Mouse (Mus musculus) frontal cortex, postnatal 36 days (tissue): ENCODE measurements at regions not wholly inside any gene's neighbourhood (a gene's known extent, or its start where the extent isn't known, plus 50 kb on each side); places are given as distances from the start of the nearest gene placed in this dataset.

Source experiments
- DNase-seq, 2 experiments: peaks; one replicate each; pipeline ENCODE4 v3.0.0; 2022; ENCODE audit warnings: low spot score in 2 of 2

- no peak for DNase-seq
Measured at GRCm38 (mm10) chr1:71946911-71947310, 265.2 kb downstream of the Mreg start.

- DNase-seq, result peak; percentile 19 to 39
Measured at GRCm38 (mm10) chr1:71945070-71945469, 267.0 kb downstream of the Mreg start.

GRCm38 (mm10) chr1:71944531-71944930, 267.6 kb downstream of the Mreg start:
- DNase-seq, result no peak

- DNase-seq, result no peak
Measured at GRCm38 (mm10) chr1:71942145-71942544, 270.0 kb downstream of the Mreg start.

- DNase-seq, result no peak
Measured at GRCm38 (mm10) chr1:71941688-71942087, 270.4 kb downstream of the Mreg start.

GRCm38 (mm10) chr1:71940900-71941299, 271.2 kb downstream of the Mreg start:
- DNase-seq, result no peak

- no peak for DNase-seq
Measured at GRCm38 (mm10) chr1:71938323-71939007, 273.6 kb downstream of the Mreg start.

GRCm38 (mm10) chr1:71937922-71938321, 274.2 kb downstream of the Mreg start:
- DNase-seq, result no peak

GRCm38 (mm10) chr1:71937168-71937567, 274.9 kb downstream of the Mreg start:
- DNase-seq, result no peak

- no peak for DNase-seq
Measured at GRCm38 (mm10) chr1:71936501-71937129, 275.5 kb downstream of the Mreg start.

GRCm38 (mm10) chr1:71925501-71925900, 272.5 kb upstream of the Fn1 start:
- DNase-seq, result no peak

- no peak for DNase-seq
Measured at GRCm38 (mm10) chr1:71924884-71925283, 271.9 kb upstream of the Fn1 start.

- DNase-seq, result no peak
Measured at GRCm38 (mm10) chr1:71923731-71924130, 270.7 kb upstream of the Fn1 start.

GRCm38 (mm10) chr1:71921456-71921855, 268.5 kb upstream of the Fn1 start:
- DNase-seq, result no peak

GRCm38 (mm10) chr1:71919891-71920290, 266.9 kb upstream of the Fn1 start:
- DNase-seq, result no peak

- DNase-seq, result no peak
Measured at GRCm38 (mm10) chr1:71917021-71917420, 264.0 kb upstream of the Fn1 start.

- DNase-seq, result no peak
Measured at GRCm38 (mm10) chr1:71914439-71914838, 261.4 kb upstream of the Fn1 start.

- no peak for DNase-seq
Measured at GRCm38 (mm10) chr1:71913221-71913620, 260.2 kb upstream of the Fn1 start.

GRCm38 (mm10) chr1:71912441-71912840, 259.4 kb upstream of the Fn1 start:
- no peak for DNase-seq

- DNase-seq, result no peak
Measured at GRCm38 (mm10) chr1:71910125-71910524, 257.1 kb upstream of the Fn1 start.

GRCm38 (mm10) chr1:71909508-71910124, 256.6 kb upstream of the Fn1 start:
- no peak for DNase-seq

- DNase-seq, result no peak
Measured at GRCm38 (mm10) chr1:71904376-71904948, 251.5 kb upstream of the Fn1 start.
